Mouse (Mus musculus) lung, postnatal 0 days (tissue): ENCODE measurements around the gene Rab5if. TPM values are rescaled to one million over a fixed set of nuclear protein-coding genes. Genes with fewer than 3 reads are reported as not detected.
"Not testable (repeated sequence)": the region's sequence is repeated elsewhere in the genome, so short reads cannot be mapped to it uniquely, and the experiment has no call there.

Source experiments
- ATAC-seq: fragments of 200-750 bp; cut with Nextera tagmentation; 2 replicates; pipeline ENCODE4 v1.8.0; 2017; ENCODE audit warnings: moderate library complexity
- DNase-seq: peaks from one replicate; pipeline ENCODE4 v3.0.0-alpha.2; 2016; ENCODE audit warnings: low spot score
- H3K27ac ChIP-seq: fragments of 300-500 bp; sonication (generic); 2 replicates; pipeline ENCODE4 v1.5.1; 2014; ENCODE audit warnings: antibody characterized with exemption, mild to moderate bottlenecking, low read length, mixed read lengths
- H3K27me3 ChIP-seq: fragments of 300-500 bp; sonication (generic); replicated peaks from 2 replicates; pipeline ENCODE4 v1.6.1; 2014; ENCODE audit warnings: low read length, mixed read lengths; ENCODE audit not compliant: insufficient read depth
- H3K36me3 ChIP-seq: fragments of 300-500 bp; sonication (generic); 2 replicates; pipeline ENCODE4 v1.6.1; 2014; ENCODE audit warnings: low read length, mixed read lengths; ENCODE audit not compliant: insufficient read depth
- H3K4me1 ChIP-seq: fragments of 300-500 bp; sonication (generic); 2 replicates; pipeline ENCODE4 v1.6.1; 2014; ENCODE audit warnings: antibody characterized with exemption, low read depth, low read length, mixed read lengths; ENCODE audit not compliant: insufficient read depth
- H3K4me2 ChIP-seq: fragments of 300-500 bp; sonication (generic); replicated peaks from 2 replicates; pipeline ENCODE4 v1.6.1; 2014; ENCODE audit warnings: low read depth, mild to moderate bottlenecking, low read length, moderate library complexity, mixed read lengths
- H3K4me3 ChIP-seq: fragments of 300-500 bp; sonication (generic); 2 replicates; pipeline ENCODE4 v1.5.1; 2014; ENCODE audit warnings: low read depth, low read length
- H3K9ac ChIP-seq: fragments of 300-500 bp; sonication (generic); replicated peaks from 2 replicates; pipeline ENCODE4 v1.6.1; 2014; ENCODE audit warnings: low read depth, mild to moderate bottlenecking
- H3K9me3 ChIP-seq: fragments of 300-500 bp; sonication (generic); 2 replicates; pipeline ENCODE4 v1.6.1; 2016; ENCODE audit warnings: low read length, mixed read lengths
- CTCF ChIP-seq: IDR thresholded peaks from 2 replicates; pipeline ENCODE4 v1.5.1; 2016; ENCODE audit warnings: antibody characterized with exemption, mild to moderate bottlenecking
- EP300 ChIP-seq: IDR thresholded peaks from 2 replicates; pipeline ENCODE4 v1.6.1; 2016; ENCODE audit warnings: antibody characterized with exemption, mild to moderate bottlenecking, control low read depth
- WGBS: fragments of 180-500 bp; shearing (Covaris S2); extraction: QIAGEN DNeasy Blood & Tissue Kit; methylation state at CpG from one replicate; pipeline ENCODE4 v1.1.7; 2014; 5-methylcytosine and 5-hydroxymethylcytosine counted together
- polyA plus RNA-seq: library from polyadenylated mRNA; unstranded; fragments of >200 nt; fragmentation: Nextera tagmentation; extraction: Ambion mirVana; gene quantifications from 2 replicates; pipeline ENCODE4 v1.2.1, GENCODE M21; 2015

The Rab5if gene
- polyA plus RNA-seq, 1 experiment from 2014 or later = 271 TPM

DNA sequence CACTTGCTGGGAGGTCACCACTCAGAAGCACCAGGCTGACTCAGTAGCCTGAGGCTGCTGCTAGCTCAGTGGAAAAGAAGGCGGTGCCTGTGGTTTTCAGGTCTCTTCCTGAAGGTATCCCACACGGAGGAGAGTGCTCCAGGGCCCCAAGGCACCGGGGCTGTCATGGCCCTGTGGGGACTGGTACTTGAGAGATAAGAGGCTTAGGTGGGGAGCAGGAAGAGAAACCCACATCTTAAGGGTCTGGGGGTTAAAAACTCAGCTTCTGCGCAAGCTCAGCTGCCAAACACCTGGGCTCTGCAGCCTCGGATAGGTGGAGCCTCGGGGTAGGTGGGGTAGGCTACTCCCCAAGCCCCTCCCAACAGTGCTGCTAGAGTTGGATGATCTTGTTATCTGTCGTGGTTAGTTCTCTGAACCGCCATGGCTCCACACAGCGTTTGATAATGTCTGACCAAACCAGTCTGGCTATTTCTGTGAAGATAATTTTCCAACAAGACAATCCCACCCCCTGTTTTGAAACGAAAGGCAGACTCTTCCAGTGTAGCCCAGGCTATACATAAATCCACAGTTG, 19.6 kb downstream of the Rab5if start:
- H3K4me2 ChIP-seq = no peak overlapping the region
- no peak overlapping the region for H3K4me3 ChIP-seq
- ATAC-seq = no peak
- TF ChIP-seq CTCF (no peak), EP300 (no peak)
- H3K36me3 ChIP-seq = no peaks in the 10 kb centered on the region
- H3K27ac ChIP-seq = no peak overlapping the region
- 32% methylated on average over 10 of the region's 10 CpGs for WGBS
- H3K4me1 ChIP-seq = 0 out of 2 replicates have a peak, but pooled peaks cover 4% of the 10 kb centered on the region
- H3K9me3 ChIP-seq = no peaks in the 10 kb centered on the region
- DNase-seq = no peak
- H3K27me3 ChIP-seq = no peaks in the 10 kb centered on the region
- H3K9ac ChIP-seq = no peak overlapping the region

DNA sequence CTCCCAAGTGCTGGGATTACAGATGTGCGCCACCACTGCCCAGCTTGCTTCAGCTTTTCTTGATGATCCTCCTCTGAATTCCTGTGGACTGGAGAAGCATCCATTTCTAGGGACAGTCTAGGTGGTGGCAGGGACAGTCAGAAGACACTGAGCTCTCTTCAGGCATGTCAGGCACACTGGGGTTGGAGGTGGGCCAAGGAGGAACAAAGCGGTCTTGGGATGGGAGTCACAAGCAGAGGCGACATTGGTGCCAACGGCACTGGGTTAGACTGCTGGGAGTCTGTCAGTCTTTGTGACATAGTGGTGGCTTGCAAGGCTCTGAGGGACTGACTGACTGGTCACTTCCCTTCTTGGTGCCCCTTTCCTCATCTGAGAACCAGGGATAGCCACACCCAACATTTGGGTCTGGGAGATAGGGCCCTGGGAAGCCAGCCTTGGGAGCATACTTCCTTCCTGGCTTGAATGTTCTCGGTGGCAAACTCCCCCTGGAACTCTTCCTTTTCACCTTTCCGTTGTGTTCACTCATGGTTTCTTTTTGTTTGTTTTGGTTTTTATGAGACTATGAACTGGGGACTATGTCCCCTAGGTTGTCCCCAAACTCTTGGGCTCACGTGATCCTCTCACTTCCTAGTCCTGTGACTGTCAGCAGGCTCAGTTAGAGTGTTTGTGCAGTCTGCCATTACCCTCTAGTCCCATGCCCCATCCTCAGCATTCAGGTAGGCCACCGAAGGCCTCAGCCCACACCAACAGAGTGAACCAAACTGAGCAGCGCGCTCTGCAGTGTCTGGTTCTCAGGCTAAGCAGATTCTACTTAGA, 21.7 kb downstream of the Rab5if start:
- TF ChIP-seq EP300 (0 out of 2 replicates have a peak, but pooled peaks have one; percentile 20), CTCF (no peak)
- DNase-seq (no peak), ATAC-seq (peak; percentile 60)
- no peaks in the 10 kb centered on the region for H3K27me3 ChIP-seq
- WGBS = 77% methylated on average over 10 of the region's 10 CpGs
- no peaks in the 10 kb centered on the region for H3K9me3 ChIP-seq
- H3K36me3 ChIP-seq = no peaks in the 10 kb centered on the region
- no peak overlapping the region for H3K9ac ChIP-seq
- no peak overlapping the region for H3K4me2 ChIP-seq
- H3K4me1 ChIP-seq = no peaks in the 10 kb centered on the region
- H3K4me3 ChIP-seq = no peak overlapping the region
- no peak overlapping the region for H3K27ac ChIP-seq

DNA sequence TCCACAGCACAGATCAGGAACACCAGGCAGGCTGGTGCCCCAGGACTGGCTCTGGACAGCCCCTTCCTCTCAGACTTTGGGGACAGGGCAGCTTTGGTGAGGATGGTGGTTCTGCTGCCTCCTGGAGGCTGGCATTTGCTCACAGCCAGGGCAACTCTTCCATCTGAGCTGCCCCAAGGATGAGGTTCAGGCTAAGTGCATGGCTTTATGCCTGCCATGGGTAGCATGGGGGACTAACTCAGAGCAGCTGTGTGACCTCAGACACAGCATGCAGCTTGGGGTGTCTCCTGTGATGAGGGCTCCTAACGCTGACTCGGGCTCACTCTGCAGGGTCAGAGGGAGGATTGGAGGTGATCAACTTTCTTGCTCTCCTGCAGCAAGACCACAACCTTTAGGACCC, 22.7 kb downstream of the Rab5if start:
- ATAC-seq, H3K36me3 ChIP-seq, H3K27ac ChIP-seq, DNase-seq, H3K4me3 ChIP-seq, H3K9me3 ChIP-seq, H3K4me2 ChIP-seq, H3K27me3 ChIP-seq, H3K4me1 ChIP-seq, H3K9ac ChIP-seq: not testable (repeated sequence)
- WGBS = 59% methylated on average over 2 of the region's 2 CpGs
- TF ChIP-seq CTCF = peak; percentile 34

DNA sequence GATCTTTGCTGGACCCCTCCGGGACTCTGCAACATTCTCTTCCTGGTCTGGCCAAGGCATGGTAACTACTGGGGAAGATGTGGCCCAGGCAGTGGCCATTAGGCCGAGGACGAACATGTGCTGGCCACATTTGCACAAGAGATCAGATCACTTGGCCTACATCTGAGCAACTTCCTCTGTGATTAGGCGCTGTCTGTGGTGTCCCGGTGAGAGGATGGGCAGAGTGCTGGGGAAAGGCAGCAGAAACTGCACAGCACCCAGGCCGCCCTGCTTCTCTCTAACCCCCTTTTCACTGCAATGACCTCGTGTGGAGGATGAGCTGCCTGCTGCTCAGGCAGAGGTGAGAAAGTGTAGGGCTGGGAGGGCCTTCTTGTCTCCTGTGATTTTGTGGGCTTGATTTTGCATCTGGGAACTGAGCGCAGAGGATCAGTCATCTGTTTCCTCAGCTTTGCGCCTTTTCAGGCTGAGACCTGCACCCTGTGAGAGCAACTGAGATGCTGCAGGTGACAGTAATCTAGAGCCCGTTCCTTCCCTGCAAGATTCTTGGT, 23.2 kb downstream of the Rab5if start:
- no peak for TF ChIP-seq CTCF
- no peak for TF ChIP-seq EP300
- H3K9ac ChIP-seq = no peak overlapping the region
- H3K36me3 ChIP-seq = no peaks in the 10 kb centered on the region
- H3K4me2 ChIP-seq = no peak overlapping the region
- H3K27me3 ChIP-seq = no peaks in the 10 kb centered on the region
- no peak for ATAC-seq
- no peak overlapping the region for H3K4me3 ChIP-seq
- no peaks in the 10 kb centered on the region for H3K4me1 ChIP-seq
- H3K27ac ChIP-seq = no peak overlapping the region
- no peaks in the 10 kb centered on the region for H3K9me3 ChIP-seq
- no peak for DNase-seq
- WGBS = 73% methylated on average over 10 of the region's 10 CpGs

DNA sequence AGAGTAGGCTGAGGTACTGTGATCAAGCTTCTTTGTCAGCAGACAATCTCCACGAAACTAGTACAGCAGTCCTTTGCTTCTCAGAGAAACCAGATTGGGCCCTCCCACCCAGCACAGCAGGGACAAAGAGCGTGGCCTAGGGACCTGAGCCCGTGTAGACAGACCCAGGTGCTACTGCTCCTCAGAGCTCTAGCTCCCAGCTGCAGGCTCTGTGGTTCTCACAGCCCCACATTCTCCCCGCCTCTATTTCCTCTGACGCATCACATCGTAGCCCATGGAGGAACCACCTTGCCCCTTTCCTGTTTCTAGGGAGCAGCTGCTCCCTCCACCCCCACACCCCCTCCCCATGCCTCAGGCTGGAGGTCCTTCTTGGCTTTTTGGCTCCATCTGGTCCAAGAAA, 24.1 kb downstream of the Rab5if start, which contains the start of gene Sla2:
Gene Sla2, minus strand, starts transcription at position 176 of the 400 bp plus-strand sequence.
- H3K4me1 ChIP-seq = no peaks in the 10 kb centered on the region
- no peak within 1 kb of the TSS for H3K27ac ChIP-seq
- TF ChIP-seq CTCF (no peak), EP300 (no peak)
- no peak within 1 kb of the TSS for H3K4me3 ChIP-seq
- 48% methylated on average over 6 of the region's 6 CpGs for WGBS
- H3K36me3 ChIP-seq = no peaks in the 10 kb centered on the region
- no peak for DNase-seq
- ATAC-seq = no peak
- H3K27me3 ChIP-seq = no peaks in the 10 kb centered on the region
- no peak within 1 kb of the TSS for H3K4me2 ChIP-seq
- H3K9ac ChIP-seq = no peak within 1 kb of the TSS
- H3K9me3 ChIP-seq = no peaks in the 10 kb centered on the region

DNA sequence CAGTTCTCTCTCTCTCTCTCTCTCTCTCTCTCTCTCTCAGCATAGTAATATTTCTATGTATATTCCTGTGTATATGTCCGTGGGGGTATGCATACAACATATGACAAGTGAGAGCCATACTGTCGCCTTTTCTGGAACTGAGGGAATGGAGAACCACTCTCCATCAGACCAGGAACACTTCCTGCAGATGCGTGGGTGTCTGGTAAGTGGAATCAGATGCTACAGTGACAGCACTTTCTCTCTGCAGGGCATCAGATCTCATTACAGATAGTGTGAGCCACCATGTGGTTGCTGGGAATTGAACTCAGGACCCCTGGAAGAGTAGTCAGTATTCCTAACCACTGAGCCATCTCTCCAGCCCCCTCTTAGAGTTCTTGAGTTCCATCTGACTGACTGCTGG, 25.6 kb downstream of the Rab5if start:
- Histone ChIP-seq H3K4me3 (no peak overlapping the region), H3K4me1 (no peaks in the 10 kb centered on the region), H3K9ac (no peak overlapping the region), H3K27ac (no peak overlapping the region), H3K36me3 (no peaks in the 10 kb centered on the region), H3K9me3 (no peaks in the 10 kb centered on the region), H3K27me3 (no peaks in the 10 kb centered on the region), H3K4me2 (no peak overlapping the region)
- DNase-seq = no peak
- TF ChIP-seq EP300 = no peak
- no peak for TF ChIP-seq CTCF
- 54% methylated on average over 3 of the region's 3 CpGs for WGBS
- ATAC-seq = no peak
